Comparison of ENCODE assay signal across 8 mouse cellular contexts in genomic region chr8:71476099-71476940, GRCm38 (mm10). TPM values are rescaled to one million over a fixed set of nuclear protein-coding genes. Genes with fewer than 3 reads are reported as not detected.
DNase-seq lines count a peak whose midpoint lies in the region; ATAC-seq and TF ChIP-seq lines count a peak whose summit lies in the region.

No protein-coding gene starts in this region.

- H3K4me1 ChIP-seq in MEL (ENCODE audit: control insufficient read depth in 1 of 2, insufficient read depth in 2 of 2, low read length in 2 of 2) = no peaks in the 10 kb centered on the region
- peaks cover 46% of the 10 kb centered on the region for H3K4me1 ChIP-seq in hindbrain, embryonic 10.5 days (replicated peaks)
- peaks cover 6% of the 10 kb centered on the region; the same call in 1 of the 2 replicates for H3K4me1 ChIP-seq in lung, postnatal 0 days (ENCODE audit: insufficient read depth, low read depth, low read length)

- peak overlapping the region; percentile 90 for H3K9ac ChIP-seq in MEL (ENCODE audit: control insufficient read depth, low read depth, low read length, poor library complexity, severe bottlenecking)
- H3K9ac ChIP-seq in lung, postnatal 0 days (replicated peaks; ENCODE audit: low read depth) = peak overlapping the region; percentile 44

- no peaks in the 10 kb centered on the region for H3K27me3 ChIP-seq in MEL (ENCODE audit: control insufficient read depth in 1 of 2, insufficient read depth in 2 of 2, low read length in 2 of 2)
- H3K27me3 ChIP-seq in hindbrain, embryonic 10.5 days (ENCODE audit: insufficient read depth, poor library complexity, severe bottlenecking) = peaks cover 33% of the 10 kb centered on the region
- H3K27me3 ChIP-seq in lung, postnatal 0 days (replicated peaks; ENCODE audit: insufficient read depth, low read length) = no peaks in the 10 kb centered on the region

- 0 out of 4 replicates have a peak, but pooled peaks cover 0 to 2% of the 10 kb centered on the region in 2 experiments for H3K36me3 ChIP-seq in MEL (ENCODE audit: control insufficient read depth in 1 of 2, insufficient read depth in 2 of 2, low read length in 2 of 2)
- H3K36me3 ChIP-seq in hindbrain, embryonic 10.5 days = peaks cover 80% of the 10 kb centered on the region
- H3K36me3 ChIP-seq in lung, postnatal 0 days (ENCODE audit: insufficient read depth, low read length) = 0 out of 2 replicates have a peak, but pooled peaks cover 8% of the 10 kb centered on the region

- no peak for TF ChIP-seq EP300 in MEL (IDR thresholded peaks at IDR 0.05; ENCODE audit: low read depth in 1 of 2, low read length in 2 of 2)
- TF ChIP-seq EP300 in lung, postnatal 0 days (IDR thresholded peaks at IDR 0.05) = no peak

- WGBS in hindbrain, embryonic 10.5 days = under 1% methylated on average over 120 of the region's 121 CpGs
- WGBS in lung, postnatal 0 days = 5% methylated on average over 38 of the region's 121 CpGs

- H3K4me3 ChIP-seq in MEL (ENCODE audit: control insufficient read depth in 1 of 2, insufficient read depth in 1 of 2, low read depth in 2 of 2, low read length in 2 of 2) = peak overlapping the region; percentile 59 to 64
- peak overlapping the region; percentile 65 for H3K4me3 ChIP-seq in hindbrain, embryonic 10.5 days
- H3K4me3 ChIP-seq in lung, postnatal 0 days (ENCODE audit: low read depth, low read length) = peak overlapping the region; percentile 58

- TF ChIP-seq CTCF in MEL (IDR thresholded peaks at IDR 0.05 in 2 of 3, conservative IDR thresholded peaks at IDR 0.05 in 1 of 3; ENCODE audit: control insufficient read depth in 1 of 3, insufficient read depth in 1 of 3, low read depth in 2 of 3, low read length in 3 of 3, poor library complexity in 1 of 3, severe bottlenecking in 1 of 3) = no peak
- peak; percentile 55 for TF ChIP-seq CTCF in lung, postnatal 0 days (IDR thresholded peaks at IDR 0.05)

- peak; percentile 76 for ATAC-seq in frontal cortex, adult (ENCODE audit: low TSS enrichment)
- ATAC-seq in lung, postnatal 0 days = peak; percentile 80

- peak overlapping the region; percentile 83 for H3K4me2 ChIP-seq in lung, postnatal 0 days (replicated peaks; ENCODE audit: low read depth, low read length)

- TF ChIP-seq POLR2A in MEL (IDR thresholded peaks at IDR 0.05; ENCODE audit: control insufficient read depth in 1 of 2, insufficient read depth in 1 of 2, low read depth in 1 of 2, low read length in 2 of 2, poor library complexity in 1 of 2) = peak; percentile 27 to 34; a peak in 1 of 4 replicates

- peaks cover 2% of the 10 kb centered on the region; the same call in 1 of the 2 replicates for H3K79me2 ChIP-seq in MEL (ENCODE audit: control insufficient read depth, insufficient read depth, low read length, poor library complexity)

- TF ChIP-seq RAD21 in MEL (IDR thresholded peaks at IDR 0.05; ENCODE audit: low read depth, low read length) = no peak

- no peaks in the 10 kb centered on the region for H3K9me3 ChIP-seq in MEL (replicated peaks; ENCODE audit: insufficient read depth, low read length)
- no peaks in the 10 kb centered on the region for H3K9me3 ChIP-seq in hindbrain, embryonic 10.5 days
- no peaks in the 10 kb centered on the region for H3K9me3 ChIP-seq in lung, postnatal 0 days (ENCODE audit: low read length)

- peak overlapping the region; percentile 76 for H3K27ac ChIP-seq in MEL (ENCODE audit: control insufficient read depth, low read depth, low read length)
- H3K27ac ChIP-seq in hindbrain, embryonic 10.5 days = peak overlapping the region; percentile 89
- H3K27ac ChIP-seq in lung, postnatal 0 days (ENCODE audit: low read length) = peak overlapping the region; percentile 73

- DNase-seq in MEL (ENCODE audit: low read depth, low spot score) = peak; percentile 87
- DNase-seq in cerebellum, adult 9-10 months = peak; percentile 85
- peak; percentile 78 for DNase-seq in hindbrain, embryonic 10.5 days (ENCODE audit: low spot score)
- DNase-seq in layer of hippocampus, postnatal 14 days (ENCODE audit: low spot score in 2 of 2) = peak; percentile 82 to 86
- peak; percentile 80 for DNase-seq in lung, postnatal 0 days (ENCODE audit: low spot score)
- DNase-seq in retina, adult 2 months (ENCODE audit: low read depth, low spot score) = peak; percentile 37
- DNase-seq in thymus, postnatal 25 days = peak; percentile 86

TF ChIP-seq in MEL, 35 proteins besides CTCF, POLR2A, EP300 and RAD21 (continues in another document):
- no peak for TF ChIP-seq POLR2AphosphoS2 (IDR thresholded peaks at IDR 0.05; ENCODE audit: low read length)
- no peak for TF ChIP-seq MAZ (IDR thresholded peaks at IDR 0.05; ENCODE audit: low read depth, low read length)
- no peak for TF ChIP-seq SIN3A (IDR thresholded peaks at IDR 0.05; ENCODE audit: low read length)
- TF ChIP-seq MYB (IDR thresholded peaks at IDR 0.05; ENCODE audit: low read depth, low read length) = no peak
- no peak for TF ChIP-seq TAL1 (IDR thresholded peaks at IDR 0.05; ENCODE audit: low read length)
- TF ChIP-seq USF1 (IDR thresholded peaks at IDR 0.05; ENCODE audit: low read depth, low read length) = no peak
- TF ChIP-seq HCFC1 (IDR thresholded peaks at IDR 0.05; ENCODE audit: low read depth, low read length) = no peak
- TF ChIP-seq ZC3H11A (IDR thresholded peaks at IDR 0.05; ENCODE audit: low read depth, low read length) = no peak
- no peak for TF ChIP-seq POLR2AphosphoS5 (IDR thresholded peaks at IDR 0.05; ENCODE audit: borderline replicate concordance, low read depth, low read length)
- peak; percentile 39 for TF ChIP-seq NELFE (IDR thresholded peaks at IDR 0.05; ENCODE audit: low read depth, low read length)
- TF ChIP-seq MXI1 (IDR thresholded peaks at IDR 0.05; ENCODE audit: low read depth, low read length) = peak; percentile 37; the same call in 1 of the 2 replicates
- TF ChIP-seq MAFK (IDR thresholded peaks at IDR 0.05; ENCODE audit: borderline replicate concordance, low read depth, low read length) = no peak
- TF ChIP-seq UBTF (IDR thresholded peaks at IDR 0.05; ENCODE audit: borderline replicate concordance, insufficient read depth, low read depth, low read length) = 0 out of 2 replicates have a peak, but pooled peaks have one; percentile 10
- peak; percentile 34; the same call in 1 of the 2 replicates for TF ChIP-seq NRF1 (IDR thresholded peaks at IDR 0.05; ENCODE audit: insufficient read depth, low read depth, low read length, poor library complexity, severe bottlenecking)
- TF ChIP-seq MAX (IDR thresholded peaks at IDR 0.05; ENCODE audit: low read length) = peak; percentile 24; the same call in 1 of the 2 replicates
- TF ChIP-seq ZKSCAN1 (IDR thresholded peaks at IDR 0.05; ENCODE audit: low read depth, low read length) = no peak
- no peak for TF ChIP-seq ZNF384 (IDR thresholded peaks at IDR 0.05; ENCODE audit: low read depth, low read length)
- no peak for TF ChIP-seq MYC (IDR thresholded peaks at IDR 0.05; ENCODE audit: low read depth, low read length)
- TF ChIP-seq TBP (IDR thresholded peaks at IDR 0.05; ENCODE audit: low read depth, low read length) = no peak
- TF ChIP-seq TCF12 (IDR thresholded peaks at IDR 0.05; ENCODE audit: low read depth, low read length) = no peak
- no peak for TF ChIP-seq KAT2A (conservative IDR thresholded peaks at IDR 0.05; ENCODE audit: low read depth, low read length)
- no peak for TF ChIP-seq GATA1 (IDR thresholded peaks at IDR 0.05; ENCODE audit: low read depth, low read length)
- no peak for TF ChIP-seq E2F4 (IDR thresholded peaks at IDR 0.05; ENCODE audit: borderline replicate concordance, low read depth, low read length)

RNA-seq across cellular contexts. Expression of gene Dda1, which starts 7.3 kb away (rescaled TPM):
- total RNA-seq in MEL (2012; rRNA removed) = 49.7 and 59.6 TPM in 2 replicates
- 100 to 1,000 TPM in 1 of 2 experiments, not detected in 1; 110 TPM for polyA plus RNA-seq in MEL (2012; ENCODE audit: insufficient read depth in 1 of 2, insufficient read length in 2 of 2, low read depth in 1 of 2, low replicate concordance in 2 of 2, missing spikeins in 1 of 2)
- 147 and 169 TPM in 2 replicates for polyA plus RNA-seq in hindbrain, embryonic 10.5 days (2016; fragmentation: Nextera tagmentation; extraction: Ambion mirVana)
- 100 to 1,000 TPM; 104 to 110 TPM for total RNA-seq in layer of hippocampus, postnatal 14 days (2021)
- polyA plus RNA-seq in lung, postnatal 0 days (2015; fragmentation: Nextera tagmentation; extraction: Ambion mirVana) = 73.7 and 78.6 TPM in 2 replicates

RNA-seq across cellular contexts. Expression of gene Ano8, which starts 9.4 kb away (rescaled TPM):
- 3.5 and 3.9 TPM in 2 replicates for total RNA-seq in MEL (2012; rRNA removed)
- 1 to 10 TPM in 1 of 2 experiments, not detected in 1; 4.8 TPM for polyA plus RNA-seq in MEL (2012; ENCODE audit: insufficient read depth in 1 of 2, insufficient read length in 2 of 2, low read depth in 1 of 2, low replicate concordance in 2 of 2, missing spikeins in 1 of 2)
- polyA plus RNA-seq in hindbrain, embryonic 10.5 days (2016; fragmentation: Nextera tagmentation; extraction: Ambion mirVana) = 3.3 and 6.8 TPM in 2 replicates
- 10 to 100 TPM; 60.1 to 62.4 TPM for total RNA-seq in layer of hippocampus, postnatal 14 days (2021)
- polyA plus RNA-seq in lung, postnatal 0 days (2015; fragmentation: Nextera tagmentation; extraction: Ambion mirVana) = 1.1 and 1.2 TPM in 2 replicates

RNA-seq across cellular contexts. Expression of gene Mrpl34, which starts 11.6 kb away (rescaled TPM):
- total RNA-seq in MEL (2012; rRNA removed) = 123 and 143 TPM in 2 replicates
- polyA plus RNA-seq in MEL (2012; ENCODE audit: insufficient read depth in 1 of 2, insufficient read length in 2 of 2, low read depth in 1 of 2, low replicate concordance in 2 of 2, missing spikeins in 1 of 2) = 100 to 1,000 TPM in 1 of 2 experiments, not detected in 1; 196 TPM
- 221 and 249 TPM in 2 replicates for polyA plus RNA-seq in hindbrain, embryonic 10.5 days (2016; fragmentation: Nextera tagmentation; extraction: Ambion mirVana)
- 10 to 100 TPM; 52.6 to 62.7 TPM for total RNA-seq in layer of hippocampus, postnatal 14 days (2021)
- 137 and 146 TPM in 2 replicates for polyA plus RNA-seq in lung, postnatal 0 days (2015; fragmentation: Nextera tagmentation; extraction: Ambion mirVana)

RNA-seq across cellular contexts. Expression of gene Gtpbp3, which starts 11.6 kb away (rescaled TPM):
- total RNA-seq in MEL (2012; rRNA removed) = 45.5 and 49.4 TPM in 2 replicates
- 10 to 100 TPM in 1 of 2 experiments, not detected in 1; 50.1 TPM for polyA plus RNA-seq in MEL (2012; ENCODE audit: insufficient read depth in 1 of 2, insufficient read length in 2 of 2, low read depth in 1 of 2, low replicate concordance in 2 of 2, missing spikeins in 1 of 2)
- polyA plus RNA-seq in hindbrain, embryonic 10.5 days (2016; fragmentation: Nextera tagmentation; extraction: Ambion mirVana) = 18.2 and 22.5 TPM in 2 replicates
- 10 to 100 TPM; 30.6 to 33.3 TPM for total RNA-seq in layer of hippocampus, postnatal 14 days (2021)
- 10.6 and 11.6 TPM in 2 replicates for polyA plus RNA-seq in lung, postnatal 0 days (2015; fragmentation: Nextera tagmentation; extraction: Ambion mirVana)

RNA-seq across cellular contexts. Expression of gene Abhd8, which starts 12.9 kb away (rescaled TPM):
- total RNA-seq in MEL (2012; rRNA removed) = 26.3 and 28.5 TPM in 2 replicates
- polyA plus RNA-seq in MEL (2012; ENCODE audit: insufficient read depth in 1 of 2, insufficient read length in 2 of 2, low read depth in 1 of 2, low replicate concordance in 2 of 2, missing spikeins in 1 of 2) = 10 to 100 TPM in 1 of 2 experiments, not detected in 1; 39.2 TPM
- polyA plus RNA-seq in hindbrain, embryonic 10.5 days (2016; fragmentation: Nextera tagmentation; extraction: Ambion mirVana) = 76.3 and 88.4 TPM in 2 replicates
- total RNA-seq in layer of hippocampus, postnatal 14 days (2021) = 100 to 1,000 TPM; 179 to 181 TPM
- polyA plus RNA-seq in lung, postnatal 0 days (2015; fragmentation: Nextera tagmentation; extraction: Ambion mirVana) = 23.8 and 27.6 TPM in 2 replicates

Comparison
In these comparisons a context has a peak if more than half of its experiments do, and no peak if none do; other contexts are left out.
1. Peak in every context shown above with its lines: DNase-seq, ATAC-seq, H3K4me3 ChIP-seq and H3K27ac ChIP-seq.
2. DNase-seq: peak in every context shown above with its lines; median percentile 87 in MEL; 86 in thymus, postnatal 25 days; 85 in cerebellum, adult 9-10 months; 84 in layer of hippocampus, postnatal 14 days; 80 in lung, postnatal 0 days; 78 in hindbrain, embryonic 10.5 days; 37 in retina, adult 2 months.